Mouse (Mus musculus): Measurements from ENCODE around the gene Lmna. TPM values are rescaled to one million over a fixed set of nuclear protein-coding genes. Genes with fewer than 3 reads are reported as not detected.

The Lmna gene
- polyA plus RNA-seq, 1 experiment from 2014 or later = 92.5 TPM

GRCm38 (mm10) chr3:88516407-88516806 is 6.7 kb upstream of the Lmna start:
- Histone ChIP-seq H3K4me3 (ENCODE audit: low read depth, low read length) (no peak overlapping the region), H3K4me1 (replicated peaks; ENCODE audit: control insufficient read depth, insufficient read depth, low read length) (peaks cover 25% of the 10 kb centered on the region), H3K4me2 (replicated peaks; ENCODE audit: low read depth) (no peak overlapping the region), H3K9me3 (ENCODE audit: control insufficient read depth) (no peaks in the 10 kb centered on the region), H3K27ac (ENCODE audit: low read depth, low read length) (no peak overlapping the region), H3K27me3 (replicated peaks; ENCODE audit: control insufficient read depth, insufficient read depth, low read length) (no peaks in the 10 kb centered on the region), H3K9ac (ENCODE audit: low read depth, low read length) (no peak overlapping the region), H3K36me3 (ENCODE audit: control insufficient read depth, insufficient read depth) (no peaks in the 10 kb centered on the region)
- 44% methylated on average over 2 of the region's 2 CpGs for WGBS
- no peak for TF ChIP-seq CTCF (IDR thresholded peaks at IDR 0.05; ENCODE audit: low read depth)
- ATAC-seq = no peak

GRCm38 (mm10) chr3:88515095-88515386 is 5.3 kb upstream of the Lmna start:
- Histone ChIP-seq H3K9me3 (ENCODE audit: control insufficient read depth) (no peaks in the 10 kb centered on the region), H3K4me3 (ENCODE audit: low read depth, low read length) (no peak overlapping the region), H3K9ac (ENCODE audit: low read depth, low read length) (no peak overlapping the region), H3K36me3 (ENCODE audit: control insufficient read depth, insufficient read depth) (no peaks in the 10 kb centered on the region), H3K27me3 (replicated peaks; ENCODE audit: control insufficient read depth, insufficient read depth, low read length) (no peaks in the 10 kb centered on the region), H3K4me2 (replicated peaks; ENCODE audit: low read depth) (no peak overlapping the region), H3K27ac (ENCODE audit: low read depth, low read length) (no peak overlapping the region), H3K4me1 (replicated peaks; ENCODE audit: control insufficient read depth, insufficient read depth, low read length) (peaks cover 25% of the 10 kb centered on the region)
- peak; percentile 20 for ATAC-seq
- no peak for TF ChIP-seq CTCF (IDR thresholded peaks at IDR 0.05; ENCODE audit: low read depth)
- 58% methylated on average over 2 of the region's 2 CpGs for WGBS

GRCm38 (mm10) chr3:88514231-88515094 is 4.7 kb upstream of the Lmna start:
- peak overlapping the region; percentile 46; the same call in 1 of the 2 replicates for H3K27ac ChIP-seq (ENCODE audit: low read depth, low read length)
- H3K4me2 ChIP-seq (replicated peaks; ENCODE audit: low read depth) = no peak overlapping the region; the same call in 1 of the 2 replicates
- H3K4me3 ChIP-seq (ENCODE audit: low read depth, low read length) = no peak overlapping the region
- no peaks in the 10 kb centered on the region for H3K9me3 ChIP-seq (ENCODE audit: control insufficient read depth)
- H3K27me3 ChIP-seq (replicated peaks; ENCODE audit: control insufficient read depth, insufficient read depth, low read length) = no peaks in the 10 kb centered on the region
- TF ChIP-seq CTCF (IDR thresholded peaks at IDR 0.05; ENCODE audit: low read depth) = no peak
- H3K36me3 ChIP-seq (ENCODE audit: control insufficient read depth, insufficient read depth) = no peaks in the 10 kb centered on the region
- WGBS = 57% methylated on average over 10 of the region's 10 CpGs
- peak; percentile 39 for ATAC-seq
- no peak overlapping the region for H3K9ac ChIP-seq (ENCODE audit: low read depth, low read length)
- H3K4me1 ChIP-seq (replicated peaks; ENCODE audit: control insufficient read depth, insufficient read depth, low read length) = peaks cover 25% of the 10 kb centered on the region

- no peak overlapping the region for H3K9ac ChIP-seq (ENCODE audit: low read depth, low read length)
- WGBS = 45% methylated on average over 7 of the region's 7 CpGs
- no peaks in the 10 kb centered on the region for H3K36me3 ChIP-seq (ENCODE audit: control insufficient read depth, insufficient read depth)
- peak overlapping the region; percentile 46 for H3K27ac ChIP-seq (ENCODE audit: low read depth, low read length)
- TF ChIP-seq CTCF (IDR thresholded peaks at IDR 0.05; ENCODE audit: low read depth) = no peak
- H3K9me3 ChIP-seq (ENCODE audit: control insufficient read depth) = no peaks in the 10 kb centered on the region
- H3K4me1 ChIP-seq (replicated peaks; ENCODE audit: control insufficient read depth, insufficient read depth, low read length) = peaks cover 25% of the 10 kb centered on the region
- no peaks in the 10 kb centered on the region for H3K27me3 ChIP-seq (replicated peaks; ENCODE audit: control insufficient read depth, insufficient read depth, low read length)
- ATAC-seq = no peak
- H3K4me2 ChIP-seq (replicated peaks; ENCODE audit: low read depth) = peak overlapping the region; percentile 10; the same call in 1 of the 2 replicates
- no peak overlapping the region for H3K4me3 ChIP-seq (ENCODE audit: low read depth, low read length)
Measured at GRCm38 (mm10) chr3:88513546-88514115, 3.9 kb upstream of the Lmna start.

- TF ChIP-seq CTCF (IDR thresholded peaks at IDR 0.05; ENCODE audit: low read depth) = no peak
- Histone ChIP-seq H3K4me2 (replicated peaks; ENCODE audit: low read depth) (peak overlapping the region; percentile 38), H3K4me1 (replicated peaks; ENCODE audit: control insufficient read depth, insufficient read depth, low read length) (peaks cover 25% of the 10 kb centered on the region), H3K9ac (ENCODE audit: low read depth, low read length) (no peak overlapping the region), H3K36me3 (ENCODE audit: control insufficient read depth, insufficient read depth) (no peaks in the 10 kb centered on the region), H3K4me3 (ENCODE audit: low read depth, low read length) (no peak overlapping the region), H3K27me3 (replicated peaks; ENCODE audit: control insufficient read depth, insufficient read depth, low read length) (no peaks in the 10 kb centered on the region), H3K9me3 (ENCODE audit: control insufficient read depth) (no peaks in the 10 kb centered on the region), H3K27ac (ENCODE audit: low read depth, low read length) (peak overlapping the region; percentile 46)
- 36% methylated on average over 12 of the region's 15 CpGs for WGBS
- no peak for ATAC-seq
Measured at GRCm38 (mm10) chr3:88512896-88513545, 3.3 kb upstream of the Lmna start.
